Mouse (Mus musculus) CH12.LX (cell line): ENCODE results near the gene Nsun5. TPM values are rescaled to one million over a fixed set of nuclear protein-coding genes. Genes with fewer than 3 reads are reported as not detected.

ENCODE experiments used
- DNase-seq: peaks from one replicate; pipeline ENCODE4 v3.0.0-alpha.2; 2013; ENCODE audit errors: extremely low read depth
- H3K27ac ChIP-seq: 2 replicates; pipeline ENCODE4 v1.5.1; 2012; ENCODE audit warnings: low read depth, mild to moderate bottlenecking, control low read depth, moderate library complexity; ENCODE audit not compliant: insufficient read depth
- H3K27me3 ChIP-seq: replicated peaks from 2 replicates; pipeline ENCODE3; 2012; ENCODE audit warnings: inconsistent platforms
- H3K36me3 ChIP-seq, 2 experiments: replicated peaks in 1 of 2; 2 replicates each; pipeline versions ENCODE3 to v1.6.1; 2012; ENCODE audit warnings: inconsistent platforms in 1 of 2, low read length in 1 of 2, mild to moderate bottlenecking in 1 of 2, mixed read lengths in 1 of 2, moderate library complexity in 1 of 2; ENCODE audit not compliant: control insufficient read depth in 1 of 2, insufficient read depth in 1 of 2
- H3K4me1 ChIP-seq, 2 experiments: 2 replicates each; pipeline ENCODE4 v1.6.1; 2012; ENCODE audit warnings: inconsistent platforms in 1 of 2, moderate library complexity in 1 of 2; ENCODE audit not compliant: insufficient read depth in 2 of 2, control insufficient read depth in 1 of 2
- H3K4me2 ChIP-seq: 2 replicates; pipeline ENCODE4 v1.6.1; 2012; ENCODE audit warnings: low read depth, mild to moderate bottlenecking, control low read depth; ENCODE audit not compliant: poor library complexity, insufficient read depth, severe bottlenecking
- H3K4me3 ChIP-seq, 3 experiments: fragments of 150-350 bp in 1 of 3; sonication (generic) in 1 of 3; replicated peaks in 1 of 3; 2 replicates each; pipeline versions ENCODE3 to v1.5.1; 2011 to 2012; ENCODE audit warnings: low read depth in 2 of 3, low read length in 2 of 3, mild to moderate bottlenecking in 2 of 3, moderate library complexity in 2 of 3, control low read depth in 1 of 3, improper control_type of control experiment in 1 of 3, inconsistent platforms in 1 of 3, mixed read lengths in 1 of 3; ENCODE audit not compliant: poor library complexity in 1 of 3
- H3K79me2 ChIP-seq: replicated peaks from 2 replicates; pipeline ENCODE4 v1.6.1; 2012; ENCODE audit warnings: mild to moderate bottlenecking, moderate library complexity; ENCODE audit not compliant: control insufficient read depth, poor library complexity, insufficient read depth, severe bottlenecking; ENCODE audit errors: extremely low read depth
- H3K9ac ChIP-seq: 2 replicates; pipeline ENCODE4 v1.6.1; 2012; ENCODE audit warnings: low read depth, mild to moderate bottlenecking, control low read depth, moderate library complexity; ENCODE audit not compliant: insufficient read depth
- H3K9me3 ChIP-seq: replicated peaks from 2 replicates; pipeline ENCODE3; 2012; ENCODE audit warnings: low read length, inconsistent platforms, mixed read lengths
- BHLHE40 ChIP-seq: IDR thresholded peaks from 2 replicates; pipeline ENCODE4 v1.6.1; 2011; ENCODE audit warnings: mild to moderate bottlenecking, low read depth, low read length, improper control_type of control experiment
- E2F4 ChIP-seq: IDR thresholded peaks from 2 replicates; pipeline ENCODE4 v1.6.1; 2011; ENCODE audit warnings: low read depth, low read length, improper control_type of control experiment; ENCODE audit not compliant: insufficient replicate concordance
- ELF1 ChIP-seq: IDR thresholded peaks from 2 replicates; pipeline ENCODE4 v1.6.1; 2014; ENCODE audit warnings: low read depth, mild to moderate bottlenecking, inconsistent platforms, low read length, improper control_type of control experiment
- EP300 ChIP-seq: IDR thresholded peaks from 2 replicates; pipeline ENCODE4 v1.6.1; 2011; ENCODE audit warnings: low read length, improper control_type of control experiment
- KAT2A ChIP-seq: IDR thresholded peaks from 2 replicates; pipeline ENCODE4 v1.6.1; 2012; ENCODE audit warnings: low read length, improper control_type of control experiment, inconsistent platforms; ENCODE audit not compliant: insufficient replicate concordance
- MAFK ChIP-seq: IDR thresholded peaks from 2 replicates; pipeline ENCODE4 v1.6.1; 2011; ENCODE audit warnings: low read length, improper control_type of control experiment; ENCODE audit not compliant: insufficient replicate concordance
- MAZ ChIP-seq: IDR thresholded peaks from 2 replicates; pipeline ENCODE4 v1.6.1; 2012; ENCODE audit warnings: low read depth, mild to moderate bottlenecking, inconsistent platforms, low read length, improper control_type of control experiment, moderate library complexity
- MEF2A ChIP-seq: IDR thresholded peaks from 2 replicates; pipeline ENCODE4 v1.6.1; 2014; ENCODE audit warnings: low read depth, mild to moderate bottlenecking, inconsistent platforms, low read length, improper control_type of control experiment, borderline replicate concordance
- MXI1 ChIP-seq: IDR thresholded peaks from 2 replicates; pipeline ENCODE4 v1.6.1; 2011; ENCODE audit warnings: mild to moderate bottlenecking, low read depth, low read length, improper control_type of control experiment
- POLR2A ChIP-seq: IDR thresholded peaks from 2 replicates; pipeline ENCODE4 v1.6.1; 2011; ENCODE audit warnings: low read depth, mild to moderate bottlenecking, improper control_type of control experiment, low read length
- POLR2AphosphoS2 ChIP-seq: IDR thresholded peaks from 2 replicates; pipeline ENCODE4 v1.6.1; 2011; ENCODE audit warnings: low read depth, low read length, improper control_type of control experiment
- SIN3A ChIP-seq: IDR thresholded peaks from 2 replicates; pipeline ENCODE4 v1.6.1; 2012; ENCODE audit warnings: low read length, improper control_type of control experiment, inconsistent platforms
- SMC3 ChIP-seq: IDR thresholded peaks from 2 replicates; pipeline ENCODE4 v1.6.1; 2011; ENCODE audit warnings: low read depth, low read length, improper control_type of control experiment
- TCF12 ChIP-seq: IDR thresholded peaks from 2 replicates; pipeline ENCODE4 v1.6.1; 2014; ENCODE audit warnings: low read depth, mild to moderate bottlenecking, inconsistent platforms, low read length, improper control_type of control experiment
- USF1 ChIP-seq: IDR thresholded peaks from 2 replicates; pipeline ENCODE4 v1.6.1; 2014; ENCODE audit warnings: low read depth, mild to moderate bottlenecking, inconsistent platforms, low read length, improper control_type of control experiment
- ZC3H11A ChIP-seq: IDR thresholded peaks from 2 replicates; pipeline ENCODE4 v1.6.1; 2012; ENCODE audit warnings: low read depth, mild to moderate bottlenecking, inconsistent platforms, low read length, improper control_type of control experiment
- ZKSCAN1 ChIP-seq: IDR thresholded peaks from 2 replicates; pipeline ENCODE4 v1.6.1; 2012; ENCODE audit warnings: low read depth, inconsistent platforms, low read length, improper control_type of control experiment, borderline replicate concordance
- ZNF384 ChIP-seq: IDR thresholded peaks from 2 replicates; pipeline ENCODE4 v1.6.1; 2012; ENCODE audit warnings: low read depth, low read length, improper control_type of control experiment, inconsistent platforms
- dilution Hi-C: fragments of 300-500 bp; cut with MboI; formaldehyde crosslinking; loops from 2 replicates; pipeline ENCODE4 v1.14.3; 2020; ENCODE audit warnings: low sequenced_read_pairs; ENCODE audit not compliant: extremely low pct_unique_long_range_greater_than_20kb, extremely low pct_ligation_motif_present
- in situ Hi-C: fragments of 300-500 bp; cut with MboI; formaldehyde crosslinking; loops from 3 replicates; pipeline ENCODE4 v1.14.3; 2019; ENCODE audit warnings: low sequenced_read_pairs, low pct_ligation_motif_present, low pct_unique_long_range_greater_than_20kb, mixed read lengths
- polyA plus RNA-seq: library from polyadenylated mRNA; unstranded; fragments of >175 nt; gene quantifications from 2 replicates; pipeline ENCODE4 v1.2.1, GENCODE M21; 2012; ENCODE audit warnings: low read depth; ENCODE audit not compliant: insufficient read length
- total RNA-seq, 2 experiments: library from RNA; depleted of rRNA; stranded (reverse); fragments of 300-350 nt in 1 of 2; fragments of >200 nt in 1 of 2; gene quantifications; 2 replicates each; pipeline ENCODE4 v1.2.3; 2012 to 2014

The Nsun5 gene
- total and polyA plus RNA-seq, 3 experiments: 27.6 to 36.6 (median 30.9) TPM

GRCm38 (mm10) chr5:135405437-135405836 lies 35.7 kb downstream of the Nsun5 start:
- H3K4me1 ChIP-seq: no peaks in the 10 kb centered on the region
- no peaks in the 10 kb centered on the region for H3K9me3 ChIP-seq
- no peak overlapping the region for H3K4me3 ChIP-seq
- peaks cover 0 to 8% of the 10 kb centered on the region in 2 experiments for H3K36me3 ChIP-seq
- dilution Hi-C loops (no loop called here), in situ Hi-C loops (loop anchor here (5.0 to 10.0 kb wide), 3 partner anchors 49 to 209 kb away; no protein-coding TSS in a partner anchor)
- no peak for DNase-seq
- no peak for TF ChIP-seq USF1
- no peak for TF ChIP-seq ELF1
- TF ChIP-seq TCF12: no peak
- no peak for TF ChIP-seq POLR2A
- TF ChIP-seq ZC3H11A: no peak
- TF ChIP-seq ZKSCAN1: no peak
- TF ChIP-seq SMC3: no peak
- no peak for TF ChIP-seq MXI1
- TF ChIP-seq SIN3A: no peak
- TF ChIP-seq KAT2A: no peak
- TF ChIP-seq BHLHE40: no peak
- no peak overlapping the region for H3K27ac ChIP-seq
- no peaks in the 10 kb centered on the region for H3K79me2 ChIP-seq
- H3K9ac ChIP-seq: no peak overlapping the region
- no peaks in the 10 kb centered on the region for H3K27me3 ChIP-seq
- H3K4me2 ChIP-seq: no peak overlapping the region

- Histone ChIP-seq H3K79me2 (no peaks in the 10 kb centered on the region), H3K27ac (no peak overlapping the region), H3K36me3 (peaks cover 0 to 14% of the 10 kb centered on the region in 2 experiments), H3K4me2 (no peak overlapping the region), H3K4me1 (peaks cover 0 to 4% of the 10 kb centered on the region in 2 experiments; a peak in 1 of 4 replicates), H3K27me3 (no peaks in the 10 kb centered on the region), H3K4me3 (no peak overlapping the region), H3K9ac (no peak overlapping the region), H3K9me3 (no peaks in the 10 kb centered on the region)
- in situ Hi-C loops: loop anchor here (5.0 to 10.0 kb wide), 3 partner anchors 47 to 207 kb away; no protein-coding TSS in a partner anchor
- DNase-seq: no peak
- dilution Hi-C loops: no loop called here
- no peak for TF ChIP-seq EP300
Measured at GRCm38 (mm10) chr5:135408114-135408513, 38.4 kb downstream of the Nsun5 start.

- H3K4me3 ChIP-seq: no peak overlapping the region
- H3K4me1 ChIP-seq: peaks cover 0 to 7% of the 10 kb centered on the region in 2 experiments; a peak in 1 of 4 replicates
- dilution Hi-C loops: no loop called here
- DNase-seq: no peak
- TF ChIP-seq MAZ: no peak
- TF ChIP-seq MEF2A: no peak
- no peak for TF ChIP-seq POLR2A
- no peak for TF ChIP-seq E2F4
- no peak for TF ChIP-seq ELF1
- TF ChIP-seq POLR2AphosphoS2: no peak
- no peak for TF ChIP-seq SIN3A
- no peak for TF ChIP-seq ZNF384
- TF ChIP-seq MAFK: no peak
- H3K27ac ChIP-seq: no peak overlapping the region
- H3K36me3 ChIP-seq: peaks cover 0 to 22% of the 10 kb centered on the region in 2 experiments
- in situ Hi-C loops: no loop called here
- H3K9me3 ChIP-seq: no peaks in the 10 kb centered on the region
- no peaks in the 10 kb centered on the region for H3K27me3 ChIP-seq
- no peaks in the 10 kb centered on the region for H3K79me2 ChIP-seq
- H3K9ac ChIP-seq: no peak overlapping the region
- no peak overlapping the region for H3K4me2 ChIP-seq
Measured at GRCm38 (mm10) chr5:135410266-135410665, 40.5 kb downstream of the Nsun5 start.
